Mouse (Mus musculus) cerebellum, adult 18-20 months (tissue): ENCODE measurements around the gene Gas2l1.

ENCODE experiments used
- DNase-seq, 2 experiments: peaks; one replicate each; pipeline ENCODE4 v3.0.0; 2021

Gene Gas2l1

DNA sequence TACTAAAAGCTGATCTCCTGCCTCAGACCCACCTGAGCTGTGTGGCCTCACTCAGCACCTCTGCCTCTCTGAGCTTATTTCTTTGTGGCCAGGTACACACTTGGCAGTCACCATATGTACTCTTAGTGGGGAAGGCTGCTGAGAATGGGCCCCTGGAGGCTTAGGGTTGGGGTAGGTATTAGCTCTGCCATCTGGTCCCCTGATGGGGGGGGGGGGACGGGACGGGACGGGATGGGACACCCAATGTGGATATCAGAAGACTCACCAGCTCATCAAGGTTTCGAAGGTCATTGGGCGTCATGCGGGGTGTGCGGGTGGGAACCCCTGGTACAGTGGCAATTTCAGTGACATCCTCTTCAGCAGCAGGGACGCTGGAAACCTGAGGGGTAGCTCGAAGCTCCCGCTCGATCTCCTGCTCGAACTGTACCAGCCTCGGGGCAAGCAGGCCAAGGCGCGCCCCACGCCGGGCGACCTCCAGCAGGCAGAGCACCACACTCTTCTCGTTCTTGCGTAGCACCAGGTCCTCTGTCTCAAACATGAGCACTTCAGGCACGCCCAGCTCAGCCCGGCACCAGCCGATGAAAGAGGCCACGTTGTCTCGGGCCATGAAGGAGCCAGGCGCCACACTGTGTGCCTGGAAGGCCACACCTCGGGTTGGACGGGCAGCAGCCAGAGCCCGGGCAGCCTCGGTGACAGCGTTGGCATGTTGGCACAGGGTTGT is 1.4 kb downstream of the Gas2l1 start:
- DNase-seq, result peak in 1 of 2 experiments; percentile 45

DNA sequence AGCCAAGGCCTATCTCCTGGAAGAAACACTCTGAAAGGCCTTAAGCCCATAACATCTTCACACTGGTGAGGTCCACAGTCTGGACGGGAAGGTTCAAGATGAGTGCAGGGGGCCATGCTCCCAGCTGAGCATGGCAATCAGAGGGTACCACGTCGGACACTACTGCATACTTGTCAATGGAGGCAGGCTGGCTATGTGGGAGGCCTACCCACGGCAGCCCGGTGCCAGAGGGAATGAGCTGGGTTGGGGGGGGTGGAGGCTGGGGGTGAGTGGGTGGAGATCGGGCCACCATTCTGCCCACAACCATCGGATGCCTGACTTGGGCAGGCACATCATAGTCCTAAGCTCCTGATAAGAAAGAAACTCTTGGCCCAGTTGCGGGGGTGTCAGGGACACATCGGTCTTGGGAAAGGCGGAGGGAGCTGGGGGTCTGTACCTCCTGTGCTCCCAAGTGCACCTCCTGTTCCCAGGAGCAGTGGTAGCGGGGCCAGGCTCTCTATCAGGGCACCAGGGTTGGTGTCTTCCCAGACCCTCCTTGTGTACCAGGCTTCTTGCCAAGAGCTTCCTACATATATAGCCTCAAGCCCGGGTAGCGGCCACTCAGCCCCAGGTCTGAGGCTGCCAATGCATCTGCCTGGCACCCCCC is 2.1 kb downstream of the Gas2l1 start:
- no peak for DNase-seq

DNA sequence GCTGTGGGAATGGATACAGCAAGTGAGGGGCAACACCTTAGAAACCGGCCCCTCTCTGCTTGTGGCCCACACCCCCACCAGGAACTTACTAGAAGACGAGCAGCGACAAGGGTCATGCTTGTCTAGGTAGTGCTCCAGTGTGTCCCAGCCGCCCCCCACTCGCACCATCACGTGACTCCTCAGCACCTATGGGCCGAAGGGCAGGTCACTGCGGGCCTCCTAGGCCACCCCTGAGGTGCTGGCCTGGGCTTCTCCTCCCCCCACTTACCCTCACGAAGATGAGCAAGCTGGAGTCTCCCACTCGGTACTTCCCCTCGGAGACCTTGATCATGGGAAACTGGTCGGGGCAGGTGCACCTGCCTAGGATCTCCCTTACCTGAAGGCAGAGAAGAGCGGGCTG is 2.8 kb downstream of the Gas2l1 start:
- no peak for DNase-seq

DNA sequence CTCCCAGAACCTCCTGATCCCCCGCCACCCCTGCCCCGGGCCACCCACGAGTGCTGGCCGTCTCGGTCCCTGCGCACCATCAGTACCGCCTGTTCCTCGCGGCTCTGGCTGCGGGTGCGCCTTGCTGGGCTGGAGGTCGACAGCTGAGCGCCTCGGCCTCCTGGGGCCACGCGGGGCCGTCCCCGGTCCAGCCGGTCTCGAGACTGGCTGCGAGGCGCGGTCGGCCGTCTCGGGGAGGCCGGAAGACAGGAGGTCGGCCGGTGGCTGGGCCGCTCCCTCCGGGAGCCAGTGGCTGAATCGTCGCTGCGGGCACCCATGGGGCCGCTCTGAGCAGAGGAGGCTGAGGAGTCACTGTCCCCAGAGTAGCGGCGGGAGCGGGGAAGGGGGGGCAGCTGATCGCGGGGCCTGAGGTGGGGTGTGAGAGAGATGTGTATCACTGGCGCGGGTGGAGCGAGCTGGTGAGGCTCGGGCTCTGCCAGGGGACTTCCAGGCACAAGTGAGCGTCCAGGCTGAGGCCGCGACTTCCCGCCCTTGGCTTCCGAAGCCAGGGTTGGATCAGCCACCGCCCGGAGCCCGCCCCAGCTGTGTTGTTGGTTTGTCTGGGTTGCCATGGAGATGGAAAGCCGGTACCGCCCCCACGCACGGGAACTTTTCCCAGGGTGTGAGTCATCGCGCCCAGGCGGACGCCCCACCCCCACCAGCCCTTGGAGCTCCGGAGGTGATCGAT is 3.6 kb downstream of the Gas2l1 start:
- DNase-seq, result peak; percentile 76 to 81

DNA sequence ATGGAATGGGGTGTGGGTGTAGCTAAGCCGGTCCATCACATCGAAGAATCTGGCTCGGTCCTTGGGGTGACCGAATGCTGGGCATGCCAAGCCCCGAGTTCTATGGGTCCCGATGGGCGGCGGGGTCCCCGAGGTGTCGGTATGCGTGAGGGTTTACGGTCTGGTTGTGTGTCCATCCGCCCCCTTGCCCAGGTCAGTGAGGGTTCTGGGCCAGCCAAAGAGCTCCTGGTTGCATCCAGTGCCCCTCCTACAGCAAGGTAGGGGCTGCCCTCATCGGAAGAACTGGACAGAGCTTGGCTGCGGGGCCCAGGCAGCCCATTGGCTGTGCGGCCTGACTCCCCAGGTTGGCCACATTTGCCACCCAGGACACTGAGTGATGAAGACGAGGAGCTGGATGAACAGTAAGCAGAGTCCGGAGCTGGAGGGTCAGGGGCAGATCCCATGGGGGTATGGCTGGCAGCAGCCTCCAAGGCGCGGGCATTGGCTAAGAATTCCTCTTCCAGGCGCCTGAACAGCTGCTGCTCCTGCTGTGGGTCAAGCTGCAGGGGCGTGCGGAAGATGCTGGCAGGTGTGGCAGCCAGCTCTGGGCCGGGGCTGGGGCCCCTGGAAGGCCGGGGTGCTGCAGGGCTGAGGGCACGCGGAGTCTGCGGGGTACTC is 4.2 kb downstream of the Gas2l1 start:
- no peak for DNase-seq

DNA sequence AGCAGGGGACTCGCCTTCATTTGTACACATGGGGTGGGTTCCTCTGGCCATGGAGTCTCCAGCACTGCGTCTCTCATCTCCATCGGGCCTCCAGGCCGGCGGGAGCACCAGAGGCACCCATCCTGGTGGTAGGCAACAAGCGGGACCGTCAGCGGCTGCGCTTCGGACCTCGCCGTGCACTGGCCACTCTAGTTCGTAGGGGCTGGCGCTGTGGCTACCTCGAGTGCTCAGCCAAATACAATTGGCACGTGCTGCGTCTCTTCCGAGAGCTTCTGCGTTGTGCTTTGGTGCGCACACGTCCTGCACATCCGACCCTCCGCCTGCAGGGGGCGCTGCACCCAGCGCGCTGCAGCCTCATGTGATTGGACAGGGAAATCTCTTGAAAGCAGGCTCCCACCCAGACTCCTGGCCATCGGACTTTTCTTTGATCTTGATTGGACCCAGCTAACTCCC is 5.4 kb downstream of the Gas2l1 start:
- DNase-seq, result peak in 1 of 2 experiments; percentile 42

DNA sequence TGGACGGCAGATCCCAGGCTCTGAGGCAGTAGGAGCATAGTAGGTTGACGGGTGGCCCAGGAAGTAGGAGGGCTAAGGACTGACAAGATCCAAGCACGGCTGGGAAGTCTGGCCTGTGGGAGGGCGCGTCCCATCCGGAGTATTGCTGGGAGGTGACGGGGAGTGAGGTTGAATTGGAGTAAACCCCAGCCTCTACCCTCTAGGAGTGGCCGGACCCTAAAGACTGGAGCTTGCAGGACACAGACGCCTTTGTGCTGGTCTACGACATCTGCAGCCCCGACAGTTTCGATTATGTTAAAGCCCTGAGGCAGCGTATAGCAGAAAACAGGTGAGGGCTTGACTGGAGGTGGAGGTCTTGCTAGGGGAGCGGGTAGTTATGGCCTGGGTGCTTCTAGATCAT is 5.9 kb downstream of the Gas2l1 start:
- DNase-seq, result no peak

DNA sequence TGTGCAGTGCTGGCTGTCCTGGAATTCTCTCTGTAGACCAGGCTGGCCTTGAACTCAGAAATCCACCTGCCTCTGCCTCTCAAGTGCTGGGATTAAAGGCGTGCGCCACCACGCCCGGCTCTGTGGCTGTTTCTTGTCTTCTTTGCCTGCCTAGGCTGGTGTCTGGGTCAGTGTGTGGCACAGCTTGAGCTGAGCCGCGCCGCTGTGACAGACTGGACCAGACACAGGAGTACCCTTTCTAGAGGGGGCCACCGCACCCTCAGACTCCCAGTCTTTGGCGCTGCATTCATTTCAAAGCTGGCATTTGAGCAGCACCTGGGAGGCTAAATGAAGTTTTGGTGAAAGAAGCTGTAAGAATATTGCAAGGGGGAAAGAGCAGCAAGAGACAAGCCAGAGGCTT is 6.3 kb downstream of the Gas2l1 start:
- no peak for DNase-seq

DNA sequence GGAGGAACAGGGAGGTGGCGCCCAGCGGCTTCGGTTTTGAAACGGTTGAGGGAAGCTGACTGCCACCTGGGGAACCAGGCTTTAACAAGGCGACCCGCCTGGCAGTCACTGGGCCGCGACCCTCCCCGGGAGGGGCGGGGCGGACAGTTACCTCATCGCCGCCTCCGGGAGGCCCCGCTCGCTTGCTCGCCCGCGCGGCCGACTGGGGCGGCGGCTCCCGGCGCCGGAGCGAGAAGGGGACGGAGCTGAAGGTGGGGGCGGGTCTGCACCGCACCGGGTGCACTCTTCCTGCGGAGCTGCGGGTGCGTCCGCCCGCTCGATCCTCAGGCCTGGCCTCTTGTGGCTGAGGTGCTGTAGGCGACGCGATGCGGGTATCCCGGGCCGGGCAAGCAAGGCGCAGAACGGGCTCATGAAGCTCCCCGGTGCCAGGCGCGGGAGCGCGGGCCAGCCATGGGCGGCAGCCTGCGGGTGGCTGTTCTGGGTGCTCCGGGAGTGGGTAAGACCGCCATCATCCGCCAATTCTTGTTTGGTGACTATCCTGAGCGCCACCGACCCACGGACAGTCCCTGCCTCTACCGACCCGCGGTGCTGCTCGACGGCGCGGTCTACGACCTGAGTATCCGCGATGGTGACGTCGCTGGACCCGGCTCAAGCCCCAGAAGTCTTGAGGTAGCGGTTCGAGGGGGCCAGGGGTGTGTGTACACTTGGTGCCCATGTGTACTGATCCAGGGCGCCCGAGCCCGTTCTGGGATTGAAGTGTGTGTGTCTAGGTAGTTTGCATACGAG is 7.1 kb downstream of the Gas2l1 start, which contains the start of gene Rasl10a:
Rasl10a (plus strand) TSS at position 273 of the 786 bp plus-strand sequence.
- no peak for DNase-seq

DNA sequence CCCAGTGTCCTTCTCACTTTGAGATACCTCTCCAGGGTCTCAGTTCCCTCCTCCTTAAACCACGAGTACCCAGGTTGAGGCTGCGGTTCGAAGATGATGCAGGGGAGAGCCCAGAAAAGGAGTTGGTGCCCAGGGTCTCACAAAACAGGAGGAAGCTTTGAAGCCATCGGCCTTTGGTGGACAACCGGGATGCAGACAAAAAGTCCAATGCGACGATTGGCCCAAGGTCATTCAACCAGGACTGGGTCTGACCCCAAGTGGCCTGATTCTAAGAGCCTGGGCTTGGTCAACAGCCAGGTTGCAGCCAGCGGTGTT is 7.6 kb downstream of the Gas2l1 start:
- no peak for DNase-seq

DNA sequence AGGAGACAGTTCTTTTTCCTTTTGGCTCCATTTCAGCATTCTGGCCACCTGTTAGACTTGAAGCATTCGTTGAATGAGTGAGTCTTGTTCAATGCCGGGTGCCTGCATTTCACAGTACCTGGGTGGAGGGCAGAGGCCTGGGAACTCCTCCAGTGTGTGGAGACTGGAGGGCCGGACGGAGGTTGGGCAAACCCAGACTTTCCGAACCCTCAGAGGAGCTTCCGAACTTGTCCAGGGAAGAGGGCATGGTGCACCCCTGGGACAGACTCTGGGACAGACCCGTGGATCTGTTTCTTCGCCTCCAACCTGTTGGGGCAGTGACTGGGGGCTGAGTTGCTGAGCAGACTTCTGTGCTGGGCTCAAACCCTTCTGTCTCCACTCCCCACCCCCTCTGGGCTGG is 8.1 kb downstream of the Gas2l1 start:
- DNase-seq, result no peak

DNA sequence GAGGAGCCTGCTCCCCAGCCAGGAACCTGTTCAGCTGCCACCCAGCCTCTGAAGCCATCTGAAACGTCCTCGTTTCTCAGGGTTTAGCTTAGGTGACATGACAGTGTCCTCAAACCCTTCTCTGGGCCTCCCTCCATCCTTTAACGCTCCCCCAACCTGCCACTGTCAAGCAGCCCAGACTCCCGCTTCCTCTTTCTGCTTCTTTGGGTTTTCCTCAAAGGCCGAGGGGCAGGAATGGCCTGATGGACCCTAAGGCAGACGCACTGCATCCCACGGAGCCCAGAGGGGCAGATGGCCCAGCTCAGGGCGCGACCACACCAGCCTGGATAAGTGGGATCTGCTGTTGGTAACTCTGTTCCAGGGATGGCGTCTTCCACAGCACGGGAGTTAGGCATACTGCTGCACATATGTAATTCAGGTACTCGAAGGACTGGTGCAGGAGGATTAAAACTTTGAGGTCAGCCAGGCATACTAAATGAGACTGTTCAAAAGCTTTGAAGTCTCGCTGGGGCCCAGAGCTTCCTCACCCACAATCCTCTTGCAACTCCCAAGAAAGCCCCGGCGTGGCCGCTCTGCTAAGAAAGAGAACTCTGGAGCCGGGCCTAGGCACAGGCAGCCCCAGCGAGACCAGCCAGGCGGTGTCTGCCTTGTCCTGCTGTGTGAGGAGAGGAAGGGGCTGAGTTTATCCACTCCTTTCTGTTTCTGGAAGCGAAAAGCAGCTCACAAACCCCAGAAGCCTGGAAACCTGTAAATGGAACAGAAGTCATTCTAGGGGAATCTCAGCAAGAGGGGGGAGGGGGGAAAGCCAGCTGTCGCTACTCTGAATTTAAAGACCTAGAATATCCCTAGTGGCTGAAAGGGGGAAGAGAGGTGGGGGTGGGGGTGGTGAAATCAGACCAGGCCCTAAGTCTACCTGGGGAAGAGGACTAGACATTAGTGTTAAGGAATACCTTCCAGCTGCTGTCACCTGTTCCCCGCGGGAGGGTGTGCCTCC is 8.9 kb downstream of the Gas2l1 start:
- no peak for DNase-seq

DNA sequence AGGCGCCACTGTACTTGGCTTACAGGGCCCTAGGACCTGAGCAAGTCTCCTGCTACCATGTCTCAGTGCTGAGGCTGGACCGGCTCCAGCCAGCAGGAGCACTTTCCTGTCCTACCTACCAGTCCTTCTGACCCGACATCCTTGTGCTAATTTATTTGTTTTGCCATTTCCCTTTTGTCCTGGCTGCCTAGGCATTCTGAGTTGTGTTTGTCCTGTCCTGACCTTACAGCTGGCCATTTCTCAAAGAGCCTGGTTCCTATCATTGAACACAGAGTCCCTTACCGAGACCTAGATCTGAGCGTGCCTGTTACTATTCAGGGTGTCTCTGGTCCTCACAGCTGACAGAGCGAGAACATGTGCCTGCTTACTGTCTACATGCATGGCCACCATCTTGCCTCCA is 10.3 kb downstream of the Gas2l1 start:
- DNase-seq, result no peak

DNA sequence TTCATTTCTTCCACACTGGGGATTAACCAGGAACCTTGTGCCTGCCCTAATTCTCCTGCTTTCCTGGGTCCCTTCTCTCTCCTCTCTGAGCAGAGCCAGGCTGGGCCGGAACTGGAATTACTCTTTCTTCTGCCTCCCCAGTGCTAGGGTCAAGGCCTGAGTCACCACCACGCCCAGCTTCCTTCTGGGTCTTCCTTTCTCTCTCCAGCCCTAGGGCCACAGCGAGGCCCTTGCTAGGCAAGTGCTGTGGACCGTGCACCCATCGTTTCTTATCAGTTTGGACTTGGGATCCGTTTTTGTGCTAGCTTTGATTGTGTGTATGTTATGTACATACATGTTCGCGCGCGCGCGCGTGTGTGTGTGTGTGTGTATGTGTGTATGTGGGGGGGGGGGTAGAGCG is 11.0 kb downstream of the Gas2l1 start:
- no peak for DNase-seq

DNA sequence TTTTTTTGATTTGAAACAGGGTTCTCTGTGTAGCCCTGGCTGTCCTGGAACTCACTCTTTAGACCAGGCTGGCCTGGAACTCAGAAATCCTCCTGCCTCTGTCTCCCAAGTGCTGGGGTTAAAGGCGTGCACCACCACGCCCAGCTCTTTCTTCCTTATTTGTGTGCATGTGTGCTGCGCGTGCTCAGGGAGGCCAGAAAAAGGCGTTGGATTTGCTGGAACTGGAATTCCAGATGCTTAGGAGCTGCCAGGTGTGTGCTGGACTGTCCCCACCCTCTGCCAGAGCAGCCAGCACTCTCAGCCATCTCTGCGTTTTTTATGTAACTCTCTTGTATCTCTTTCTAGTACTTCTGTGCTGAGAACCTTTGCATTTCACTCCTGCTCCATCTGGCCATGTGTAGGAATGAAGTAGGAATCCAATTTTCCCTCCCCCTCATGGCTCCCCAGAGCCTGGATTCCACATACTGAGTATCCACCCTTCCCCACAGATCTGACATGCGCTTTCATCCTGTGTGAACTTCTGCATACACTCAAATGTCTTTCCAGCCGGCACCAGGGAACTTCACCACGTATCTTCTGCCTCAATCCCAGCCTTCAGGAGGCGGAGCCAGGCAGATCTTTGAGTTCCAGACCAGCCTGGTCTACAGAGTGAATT is 12.8 kb downstream of the Gas2l1 start:
- DNase-seq, result no peak

DNA sequence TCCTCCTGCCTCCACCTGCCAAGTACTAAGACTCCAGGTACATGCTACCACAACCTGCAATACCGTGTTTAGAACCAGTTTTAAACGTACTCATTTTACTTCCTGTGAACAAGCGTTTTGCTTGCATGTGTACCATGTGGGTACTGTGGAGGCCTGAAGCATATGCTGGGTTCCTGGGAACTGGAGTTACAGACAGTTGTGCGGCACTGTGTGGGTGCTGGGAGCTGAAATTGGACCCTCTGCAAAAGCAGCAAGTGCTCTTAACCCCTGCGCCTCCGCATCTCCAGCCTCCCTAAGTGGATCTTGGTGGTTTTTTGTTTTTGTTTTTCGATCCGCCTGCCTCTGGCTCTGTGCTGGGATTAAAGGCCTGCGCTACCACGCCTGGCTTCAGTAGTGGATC is 13.5 kb downstream of the Gas2l1 start:
- no peak for DNase-seq

DNA sequence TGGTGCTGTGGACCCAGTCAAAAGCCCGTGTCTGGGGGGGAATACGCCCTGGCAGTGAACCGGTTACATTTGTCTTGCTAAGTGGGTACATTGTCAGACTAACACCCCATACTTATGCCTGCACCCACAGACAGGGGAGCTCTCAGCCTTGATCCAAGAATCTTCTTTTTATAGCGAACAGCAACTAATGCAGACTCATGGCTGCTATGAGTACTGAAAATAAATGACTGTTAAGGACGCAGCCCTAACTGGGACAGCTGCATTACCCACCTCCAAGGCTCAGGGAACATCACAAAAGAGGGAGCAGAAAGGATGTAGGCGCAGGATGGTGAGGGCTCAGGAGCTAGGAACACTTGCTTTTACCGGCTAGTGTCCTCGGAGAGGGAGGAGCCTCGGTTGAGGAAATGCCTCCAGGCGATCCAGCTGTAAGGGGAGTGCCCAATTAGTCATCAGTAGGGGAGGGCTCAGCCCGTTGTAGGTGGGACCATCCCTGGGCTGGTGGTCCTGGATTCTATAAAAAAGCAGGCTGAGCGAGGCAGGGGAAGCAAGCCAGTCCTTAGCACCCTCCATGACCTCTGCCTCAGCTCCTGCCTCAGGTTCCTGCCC is 18.7 kb downstream of the Gas2l1 start:
- no peak for DNase-seq

DNA sequence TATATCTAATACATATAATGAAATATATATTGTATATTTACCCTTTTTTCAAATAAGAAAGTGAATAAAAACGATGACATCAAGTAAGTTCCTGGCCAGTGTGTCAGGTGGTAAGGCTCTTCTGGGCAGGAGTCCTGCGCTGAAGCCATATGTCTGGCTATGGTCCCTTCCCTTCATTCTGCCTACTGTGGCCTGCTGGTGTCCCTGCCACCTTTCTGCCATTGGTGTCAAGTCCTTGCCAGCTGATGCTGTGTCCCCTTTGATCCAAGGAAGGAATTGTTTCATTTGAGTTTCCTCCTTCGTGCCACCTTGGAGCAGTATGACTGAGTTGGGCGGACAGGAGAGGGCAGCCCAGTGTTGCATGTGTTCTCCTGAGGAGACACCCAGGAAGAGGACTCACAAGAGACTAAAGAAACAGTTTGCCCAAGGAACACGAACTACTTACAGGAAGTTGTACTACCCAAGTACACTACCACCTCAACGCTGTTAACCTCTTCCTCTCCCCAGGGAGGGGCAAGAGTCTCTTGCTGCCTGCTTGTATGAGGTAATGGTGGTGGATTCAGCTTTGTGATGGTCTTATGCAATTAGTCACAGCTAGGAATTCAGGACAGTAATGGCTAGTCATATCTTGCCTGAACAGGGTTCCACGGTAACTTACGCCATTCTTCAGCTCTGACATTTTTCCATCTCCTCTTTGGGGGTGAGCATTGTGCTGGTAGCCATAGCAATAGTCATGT is 22.3 kb downstream of the Gas2l1 start:
- peak; percentile 50 to 60 for DNase-seq

DNA sequence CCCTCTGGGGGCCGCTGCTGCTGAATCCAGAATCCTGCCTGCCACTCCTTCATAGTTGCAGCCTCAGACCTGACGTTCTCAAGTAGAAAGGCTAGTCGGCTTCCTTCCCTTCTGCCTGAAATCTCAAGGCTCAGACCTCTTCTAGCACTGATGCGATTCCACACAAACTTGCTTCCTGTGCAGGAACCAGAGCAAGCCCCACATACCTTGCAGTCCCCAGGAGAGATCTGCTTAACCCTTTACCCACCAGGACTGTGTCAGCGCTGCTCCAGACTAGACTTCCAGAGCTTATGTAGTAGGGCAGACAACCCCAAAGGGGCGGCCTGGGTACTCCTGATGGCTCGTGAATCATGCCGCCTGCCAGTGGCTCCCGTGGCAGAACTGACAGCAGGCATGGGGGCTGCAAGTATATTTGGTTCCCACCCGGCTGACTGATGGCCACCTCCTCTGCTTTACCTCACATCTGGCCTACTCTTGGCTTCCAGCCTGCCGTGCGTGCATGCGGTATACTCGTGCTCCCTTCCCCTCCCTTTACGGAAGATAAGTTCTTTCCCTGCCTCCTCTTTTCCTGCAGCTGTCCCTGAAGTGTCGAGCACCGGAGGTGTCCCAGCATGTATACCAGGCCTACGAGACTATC is 23.9 kb downstream of the Gas2l1 start:
- peak in 1 of 2 experiments; percentile 9 for DNase-seq
